Mouse (Mus musculus): Measurements from ENCODE around the gene Ctbp2. TPM values are rescaled to one million over a fixed set of nuclear protein-coding genes. Genes with fewer than 3 reads are reported as not detected.

Ctbp2 gene
- total RNA-seq, 4 experiments from 2014 or later = 60.6 to 88.6 (median 73.7) TPM

- DNase-seq = no peak
These were observed 38.7 kb downstream of the Ctbp2 start for GRCm38 (mm10) chr7:133085408-133085807.

- no peak for DNase-seq
These were observed 40.1 kb downstream of the Ctbp2 start for GRCm38 (mm10) chr7:133083936-133084614.

- DNase-seq = no peak
These were observed 45.2 kb downstream of the Ctbp2 start for GRCm38 (mm10) chr7:133078929-133079328.

- no peak for DNase-seq
These were observed 49.6 kb downstream of the Ctbp2 start for GRCm38 (mm10) chr7:133074462-133075133.

GRCm38 (mm10) chr7:133073147-133073651 is 51.0 kb downstream of the Ctbp2 start:
- DNase-seq = no peak

- DNase-seq = no peak
These were observed 51.6 kb downstream of the Ctbp2 start for GRCm38 (mm10) chr7:133072535-133072934.

- DNase-seq = no peak
These were observed 56.8 kb downstream of the Ctbp2 start for GRCm38 (mm10) chr7:133067321-133067841.

- DNase-seq = no peak
These were observed 57.4 kb downstream of the Ctbp2 start for GRCm38 (mm10) chr7:133066776-133067175.

GRCm38 (mm10) chr7:133062055-133062454 is 62.1 kb downstream of the Ctbp2 start:
- no peak for DNase-seq

GRCm38 (mm10) chr7:133060170-133060569 is 64.0 kb downstream of the Ctbp2 start:
- no peak for DNase-seq

- no peak for DNase-seq
These were observed 64.5 kb downstream of the Ctbp2 start for GRCm38 (mm10) chr7:133059517-133060104.

GRCm38 (mm10) chr7:133059150-133059509 is 65.0 kb downstream of the Ctbp2 start:
- DNase-seq = no peak

- DNase-seq = no peak
These were observed 65.5 kb downstream of the Ctbp2 start for GRCm38 (mm10) chr7:133058496-133059149.

GRCm38 (mm10) chr7:133056924-133057323 is 67.2 kb downstream of the Ctbp2 start:
- DNase-seq = no peak

- no peak for DNase-seq
These were observed 69.7 kb downstream of the Ctbp2 start for GRCm38 (mm10) chr7:133054486-133054885.

- DNase-seq = no peak
These were observed 70.4 kb downstream of the Ctbp2 start for GRCm38 (mm10) chr7:133053757-133054156.

GRCm38 (mm10) chr7:133052819-133053218 is 71.3 kb downstream of the Ctbp2 start:
- no peak for DNase-seq

GRCm38 (mm10) chr7:133050681-133051080 is 73.5 kb downstream of the Ctbp2 start:
- no peak for DNase-seq

GRCm38 (mm10) chr7:133048085-133048630 is 76.0 kb downstream of the Ctbp2 start:
- no peak for DNase-seq

- no peak for DNase-seq
These were observed 76.9 kb downstream of the Ctbp2 start for GRCm38 (mm10) chr7:133047287-133047686.

- no peak for DNase-seq
These were observed 79.4 kb downstream of the Ctbp2 start for GRCm38 (mm10) chr7:133044721-133045120.

GRCm38 (mm10) chr7:133041784-133042183 is 82.4 kb downstream of the Ctbp2 start:
- DNase-seq = no peak
